10 mouse cellular contexts compared by ENCODE assay signal in the genomic region with DNA sequence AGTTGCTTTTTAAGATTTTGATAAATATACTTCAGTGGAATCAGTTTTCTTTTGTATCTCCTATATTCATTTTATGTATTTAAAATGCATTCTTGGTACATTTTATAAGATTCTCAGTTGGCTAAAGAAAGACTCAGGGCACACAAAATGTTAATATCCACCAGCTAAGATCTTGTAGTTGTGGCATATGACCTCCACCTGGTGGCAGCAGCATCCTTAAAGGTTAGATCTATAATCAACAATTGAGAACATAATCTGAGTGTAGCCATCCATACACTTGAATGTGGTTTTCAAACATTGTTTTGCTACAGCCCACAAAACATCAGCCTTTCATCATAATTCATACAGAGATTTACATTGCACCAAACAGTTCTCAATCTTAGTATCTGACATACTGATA.
DNase-seq lines count a peak whose midpoint lies in the region; ATAC-seq and TF ChIP-seq lines count a peak whose summit lies in the region.
"Had no signal": no experiment of that assay in that cellular context is flagged by ENCODE, and none has a peak within 500 bp of the region (broad histone marks: within the 10 kb centered on the region; RNA-seq: fewer than 3 reads in every experiment).

No protein-coding gene starts in this region.

- H3K4me2 ChIP-seq in lung, postnatal 0 days (replicated peaks; ENCODE audit: low read depth, low read length), result no peak overlapping the region
- H3K4me2 ChIP-seq: liver, embryonic 13.5 days had no signal

- no peak overlapping the region for H3K4me3 ChIP-seq in layer of hippocampus, adult 2 months
- H3K4me3 ChIP-seq in lung, postnatal 0 days (ENCODE audit: low read depth, low read length), result no peak overlapping the region
- H3K4me3 ChIP-seq: liver, embryonic 13.5 days had no signal

- no peak for ATAC-seq in lung, postnatal 0 days
- ATAC-seq in frontal cortex, adult (ENCODE audit: low TSS enrichment), result no peak

- no peak for TF ChIP-seq EP300 in lung, postnatal 0 days (IDR thresholded peaks at IDR 0.05)

- DNase-seq in adrenal gland, postnatal 36 days, result peak; percentile 14 to 39
- no peak for DNase-seq in adrenal gland, adult 18-20 months (ENCODE audit: low spot score in 2 of 2)
- DNase-seq in layer of hippocampus, adult 2 months (ENCODE audit: low spot score in 2 of 2), result no peak
- DNase-seq in layer of hippocampus, adult 9-11 months, result no peak
- peak; percentile 59 for DNase-seq in brain, embryonic 14.5 days (ENCODE audit: low read depth)
- peak; percentile 23 for DNase-seq in lung, postnatal 0 days (ENCODE audit: low spot score)
- DNase-seq in frontal cortex, adult 2 months (ENCODE audit: extremely low spot score in 1 of 2, low spot score in 1 of 2), result no peak
- DNase-seq: cerebellum, adult 11-12 months; liver, embryonic 13.5 days had no signal

- H3K4me1 ChIP-seq in lung, postnatal 0 days (ENCODE audit: insufficient read depth, low read depth, low read length), result no peaks in the 10 kb centered on the region
- H3K4me1 ChIP-seq: liver, embryonic 13.5 days had no signal

- no peak overlapping the region for H3K27ac ChIP-seq in layer of hippocampus, adult 2 months
- H3K27ac ChIP-seq in lung, postnatal 0 days (ENCODE audit: low read length), result no peak overlapping the region
- H3K27ac ChIP-seq: liver, embryonic 13.5 days had no signal

- TF ChIP-seq CTCF in layer of hippocampus, adult 2 months (conservative IDR thresholded peaks at IDR 0.05), result peak; percentile 75
- peak; percentile 23; the same call in 1 of the 2 replicates for TF ChIP-seq CTCF in brain, embryonic 14.5 days (IDR thresholded peaks at IDR 0.05; ENCODE audit: borderline replicate concordance, extremely low read depth, insufficient read depth, insufficient read length)
- TF ChIP-seq CTCF in lung, postnatal 0 days (IDR thresholded peaks at IDR 0.05), result peak; percentile 64

- H3K9ac ChIP-seq in lung, postnatal 0 days (replicated peaks; ENCODE audit: low read depth), result no peak overlapping the region
- H3K9ac ChIP-seq: liver, embryonic 13.5 days had no signal

- no peaks in the 10 kb centered on the region for H3K27me3 ChIP-seq in lung, postnatal 0 days (replicated peaks; ENCODE audit: insufficient read depth, low read length)
- H3K27me3 ChIP-seq: liver, embryonic 13.5 days had no signal

- TF ChIP-seq POLR2A in brain, embryonic 14.5 days (IDR thresholded peaks at IDR 0.05; ENCODE audit: borderline replicate concordance, extremely low read depth, insufficient read depth, insufficient read length, poor library complexity, severe bottlenecking), result no peak

- H3K9me3 ChIP-seq in lung, postnatal 0 days (ENCODE audit: low read length), result no peaks in the 10 kb centered on the region
- H3K9me3 ChIP-seq: liver, embryonic 13.5 days had no signal

- H3K36me3 ChIP-seq in lung, postnatal 0 days (ENCODE audit: insufficient read depth, low read length), result no peaks in the 10 kb centered on the region
- H3K36me3 ChIP-seq: liver, embryonic 13.5 days had no signal

Comparison
In these comparisons a context has a peak if more than half of its experiments do, and no peak if none do; other contexts are left out.
1. DNase-seq: peak in adrenal gland, postnatal 36 days (2 of 2), brain, embryonic 14.5 days (single experiment) and lung, postnatal 0 days (single experiment); none in adrenal gland, adult 18-20 months (0 of 2), layer of hippocampus, adult 2 months (0 of 2), layer of hippocampus, adult 9-11 months (single experiment) and frontal cortex, adult 2 months (0 of 2).
2. CTCF ChIP-seq: peak in every context shown above with its lines; median percentile 75 in layer of hippocampus, adult 2 months; 64 in lung, postnatal 0 days; 23 in brain, embryonic 14.5 days.